Mouse (Mus musculus): Measurements from ENCODE around the gene Hipk3. TPM values are rescaled to one million over a fixed set of nuclear protein-coding genes. Genes with fewer than 3 reads are reported as not detected.
A peak's percentile ranks its signal among the peaks of the same experiment; 100 is the strongest.

Hipk3 gene
- polyA plus RNA-seq, 1 experiment, result 81.3 TPM

DNA sequence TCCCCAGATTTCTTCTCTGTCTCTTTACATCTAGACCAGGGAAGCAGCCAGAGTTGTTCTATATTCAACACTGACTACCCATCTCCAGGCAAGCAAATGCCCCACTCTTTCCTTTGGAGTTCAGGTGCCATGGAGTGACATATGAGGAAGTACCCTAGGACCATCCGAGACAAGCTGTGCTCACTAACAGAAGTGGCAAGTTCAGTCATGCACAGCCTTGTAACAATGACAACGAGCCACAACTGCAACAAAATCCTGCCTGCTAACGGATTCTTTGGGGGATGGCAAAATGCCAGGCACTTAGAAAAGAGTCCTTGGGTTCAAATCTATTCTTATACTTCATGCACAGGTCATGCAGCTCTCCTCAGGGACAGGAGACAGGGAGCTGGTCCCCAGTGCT is 8.1 kb upstream of the Hipk3 start:
- Histone ChIP-seq H3K36me3 (ENCODE audit: control insufficient read depth, insufficient read depth, low read length) (no peaks in the 10 kb centered on the region), H3K27me3 (ENCODE audit: control insufficient read depth, insufficient read depth, low read length) (no peaks in the 10 kb centered on the region), H3K27ac (ENCODE audit: control insufficient read depth, insufficient read depth, low read depth, low read length) (no peak overlapping the region), H3K4me1 (ENCODE audit: control insufficient read depth, insufficient read depth, low read length) (no peaks in the 10 kb centered on the region), H3K4me3 (ENCODE audit: control insufficient read depth, low read depth, low read length) (no peak overlapping the region)
- TF ChIP-seq POLR2A (IDR thresholded peaks at IDR 0.05; ENCODE audit: control insufficient read depth, low read depth, low read length), result no peak
- no peak for TF ChIP-seq CTCF (IDR thresholded peaks at IDR 0.05; ENCODE audit: control insufficient read depth, insufficient read depth, insufficient replicate concordance, low read depth, low read length)

DNA sequence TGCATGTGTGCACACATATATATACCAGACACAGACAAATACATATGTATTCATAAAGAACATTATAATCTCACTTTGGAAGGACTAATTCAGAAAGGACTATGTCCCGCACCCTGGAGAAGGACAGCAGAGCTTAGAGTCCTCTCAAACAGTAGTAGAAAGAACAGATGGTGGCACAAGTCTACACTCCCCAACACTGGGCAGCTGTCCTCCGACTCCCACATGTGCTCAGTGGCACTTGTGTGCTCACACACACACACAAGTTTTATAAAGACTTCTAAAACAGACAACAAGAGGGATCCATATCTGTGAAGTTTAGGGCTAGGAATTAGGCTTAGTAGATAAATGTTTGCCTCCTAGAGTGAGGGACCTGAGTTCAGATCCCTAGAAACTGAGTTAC is 6.8 kb upstream of the Hipk3 start:
- Histone ChIP-seq H3K36me3 (ENCODE audit: control insufficient read depth, insufficient read depth, low read length) (no peaks in the 10 kb centered on the region), H3K27ac (ENCODE audit: control insufficient read depth, insufficient read depth, low read depth, low read length) (no peak overlapping the region), H3K4me3 (ENCODE audit: control insufficient read depth, low read depth, low read length) (no peak overlapping the region), H3K27me3 (ENCODE audit: control insufficient read depth, insufficient read depth, low read length) (no peaks in the 10 kb centered on the region), H3K4me1 (ENCODE audit: control insufficient read depth, insufficient read depth, low read length) (peaks cover 3% of the 10 kb centered on the region; the same call in 1 of the 2 replicates)
- TF ChIP-seq CTCF (IDR thresholded peaks at IDR 0.05; ENCODE audit: control insufficient read depth, insufficient read depth, insufficient replicate concordance, low read depth, low read length) (no peak), POLR2A (IDR thresholded peaks at IDR 0.05; ENCODE audit: control insufficient read depth, low read depth, low read length) (no peak)

DNA sequence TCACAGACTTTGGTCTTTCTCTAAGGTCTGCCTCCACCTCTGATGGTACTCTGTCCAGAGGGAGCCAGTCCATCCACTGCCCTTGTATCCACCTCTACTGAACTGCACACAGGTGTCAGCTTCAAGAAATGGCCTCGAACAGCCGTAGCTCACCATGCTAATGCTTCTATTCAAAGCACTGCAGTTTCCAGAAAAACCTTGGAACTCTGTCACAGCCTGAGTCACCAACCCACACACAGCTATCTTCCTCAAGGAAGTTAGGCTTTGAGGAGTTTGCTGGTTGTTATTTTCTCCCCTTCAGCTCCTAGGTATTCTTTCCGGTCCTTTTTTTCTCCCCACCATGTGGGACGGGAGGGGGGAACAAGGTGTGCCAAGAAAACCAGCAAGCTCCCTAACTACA is 3.5 kb upstream of the Hipk3 start:
- H3K4me3 ChIP-seq (ENCODE audit: control insufficient read depth, low read depth, low read length), result no peak overlapping the region
- no peak overlapping the region for H3K27ac ChIP-seq (ENCODE audit: control insufficient read depth, insufficient read depth, low read depth, low read length)
- no peaks in the 10 kb centered on the region for H3K36me3 ChIP-seq (ENCODE audit: control insufficient read depth, insufficient read depth, low read length)
- H3K27me3 ChIP-seq (ENCODE audit: control insufficient read depth, insufficient read depth, low read length), result no peaks in the 10 kb centered on the region
- H3K4me1 ChIP-seq (ENCODE audit: control insufficient read depth, insufficient read depth, low read length), result peaks cover 7% of the 10 kb centered on the region; the same call in 1 of the 2 replicates
- TF ChIP-seq CTCF (IDR thresholded peaks at IDR 0.05; ENCODE audit: control insufficient read depth, insufficient read depth, insufficient replicate concordance, low read depth, low read length) (no peak), POLR2A (IDR thresholded peaks at IDR 0.05; ENCODE audit: control insufficient read depth, low read depth, low read length) (no peak)

DNA sequence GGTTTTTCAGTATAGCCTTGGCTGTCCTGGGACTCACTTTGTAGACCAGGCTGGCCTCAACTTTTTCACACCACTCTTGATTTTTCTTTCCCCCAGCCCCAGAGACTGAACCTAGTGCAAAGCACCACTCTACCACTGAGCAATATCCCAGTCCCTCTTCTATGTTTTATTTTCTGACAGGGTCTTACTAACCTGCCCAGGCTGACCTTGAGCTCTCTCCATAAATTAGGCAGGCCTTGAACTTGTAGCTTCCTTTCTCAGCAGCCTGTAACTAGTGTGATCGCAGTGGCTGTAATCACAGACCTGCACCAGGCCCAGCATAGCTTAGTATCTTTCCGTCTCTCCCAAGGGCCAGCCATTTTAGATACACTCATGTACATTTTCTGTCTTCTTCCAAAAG is 3.0 kb upstream of the Hipk3 start:
- no peak overlapping the region for H3K4me3 ChIP-seq (ENCODE audit: control insufficient read depth, low read depth, low read length)
- peaks cover 7% of the 10 kb centered on the region; the same call in 1 of the 2 replicates for H3K4me1 ChIP-seq (ENCODE audit: control insufficient read depth, insufficient read depth, low read length)
- H3K36me3 ChIP-seq (ENCODE audit: control insufficient read depth, insufficient read depth, low read length), result no peaks in the 10 kb centered on the region
- TF ChIP-seq POLR2A (IDR thresholded peaks at IDR 0.05; ENCODE audit: control insufficient read depth, low read depth, low read length) (no peak), CTCF (IDR thresholded peaks at IDR 0.05; ENCODE audit: control insufficient read depth, insufficient read depth, insufficient replicate concordance, low read depth, low read length) (no peak)
- H3K27ac ChIP-seq (ENCODE audit: control insufficient read depth, insufficient read depth, low read depth, low read length), result no peak overlapping the region
- H3K27me3 ChIP-seq (ENCODE audit: control insufficient read depth, insufficient read depth, low read length), result no peaks in the 10 kb centered on the region

DNA sequence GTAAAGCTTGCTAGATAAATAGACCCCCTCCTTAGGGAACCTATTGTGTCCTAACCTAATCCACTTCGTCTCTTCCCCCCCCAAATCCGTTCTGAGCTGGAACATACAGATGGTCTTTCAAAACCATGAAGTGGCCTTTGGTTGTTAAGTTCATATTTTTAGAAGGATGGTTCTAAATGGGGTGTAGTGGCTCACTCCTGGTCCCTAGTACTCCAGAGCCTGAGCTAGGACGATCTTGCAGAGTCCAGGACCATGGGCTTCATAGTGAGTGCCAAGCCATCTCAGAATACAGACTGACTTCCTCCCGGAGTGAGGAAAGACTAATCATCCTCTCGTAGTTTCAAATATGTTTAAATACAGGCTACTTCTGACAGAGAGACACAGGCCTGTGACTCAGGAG is 2.0 kb upstream of the Hipk3 start:
- TF ChIP-seq CTCF (IDR thresholded peaks at IDR 0.05; ENCODE audit: control insufficient read depth, insufficient read depth, insufficient replicate concordance, low read depth, low read length) (no peak), POLR2A (IDR thresholded peaks at IDR 0.05; ENCODE audit: control insufficient read depth, low read depth, low read length) (no peak)
- Histone ChIP-seq H3K27ac (ENCODE audit: control insufficient read depth, insufficient read depth, low read depth, low read length) (no peak overlapping the region), H3K27me3 (ENCODE audit: control insufficient read depth, insufficient read depth, low read length) (no peaks in the 10 kb centered on the region)

DNA sequence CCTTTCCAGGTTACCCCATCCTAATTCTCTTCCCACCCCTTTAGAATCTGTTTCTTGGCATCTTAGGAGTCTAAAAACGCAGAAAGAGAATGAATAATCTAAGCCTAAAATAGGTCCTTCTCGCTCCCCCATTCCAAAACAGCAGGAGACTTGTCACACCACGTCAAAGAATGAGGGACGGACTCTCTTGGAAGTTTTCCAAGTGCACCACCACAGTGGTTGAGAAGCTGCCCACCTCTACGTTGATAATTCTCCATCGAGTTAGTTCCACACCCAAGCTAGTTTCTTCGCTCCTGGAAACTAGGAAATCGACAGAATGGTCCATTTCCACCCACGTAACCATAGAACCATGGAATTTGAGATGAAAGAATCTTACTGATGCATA is 547 bp upstream of the Hipk3 start:
- Histone ChIP-seq H3K27ac (ENCODE audit: control insufficient read depth, insufficient read depth, low read depth, low read length) (peak overlapping the region; percentile 93), H3K4me1 (ENCODE audit: control insufficient read depth, insufficient read depth, low read length) (peaks cover 7% of the 10 kb centered on the region; the same call in 1 of the 2 replicates), H3K27me3 (ENCODE audit: control insufficient read depth, insufficient read depth, low read length) (no peaks in the 10 kb centered on the region), H3K4me3 (ENCODE audit: control insufficient read depth, low read depth, low read length) (peak overlapping the region; percentile 94), H3K36me3 (ENCODE audit: control insufficient read depth, insufficient read depth, low read length) (no peaks in the 10 kb centered on the region)
- TF ChIP-seq CTCF (IDR thresholded peaks at IDR 0.05; ENCODE audit: control insufficient read depth, insufficient read depth, insufficient replicate concordance, low read depth, low read length), result no peak
- TF ChIP-seq POLR2A (IDR thresholded peaks at IDR 0.05; ENCODE audit: control insufficient read depth, low read depth, low read length), result no peak

More for the DNA sequence above, 2.0 kb upstream of the Hipk3 start:
- Histone ChIP-seq H3K4me1 (ENCODE audit: control insufficient read depth, insufficient read depth, low read length) (peaks cover 7% of the 10 kb centered on the region; the same call in 1 of the 2 replicates), H3K4me3 (ENCODE audit: control insufficient read depth, low read depth, low read length) (no peak overlapping the region; the same call in 1 of the 2 replicates), H3K36me3 (ENCODE audit: control insufficient read depth, insufficient read depth, low read length) (no peaks in the 10 kb centered on the region)

DNA sequence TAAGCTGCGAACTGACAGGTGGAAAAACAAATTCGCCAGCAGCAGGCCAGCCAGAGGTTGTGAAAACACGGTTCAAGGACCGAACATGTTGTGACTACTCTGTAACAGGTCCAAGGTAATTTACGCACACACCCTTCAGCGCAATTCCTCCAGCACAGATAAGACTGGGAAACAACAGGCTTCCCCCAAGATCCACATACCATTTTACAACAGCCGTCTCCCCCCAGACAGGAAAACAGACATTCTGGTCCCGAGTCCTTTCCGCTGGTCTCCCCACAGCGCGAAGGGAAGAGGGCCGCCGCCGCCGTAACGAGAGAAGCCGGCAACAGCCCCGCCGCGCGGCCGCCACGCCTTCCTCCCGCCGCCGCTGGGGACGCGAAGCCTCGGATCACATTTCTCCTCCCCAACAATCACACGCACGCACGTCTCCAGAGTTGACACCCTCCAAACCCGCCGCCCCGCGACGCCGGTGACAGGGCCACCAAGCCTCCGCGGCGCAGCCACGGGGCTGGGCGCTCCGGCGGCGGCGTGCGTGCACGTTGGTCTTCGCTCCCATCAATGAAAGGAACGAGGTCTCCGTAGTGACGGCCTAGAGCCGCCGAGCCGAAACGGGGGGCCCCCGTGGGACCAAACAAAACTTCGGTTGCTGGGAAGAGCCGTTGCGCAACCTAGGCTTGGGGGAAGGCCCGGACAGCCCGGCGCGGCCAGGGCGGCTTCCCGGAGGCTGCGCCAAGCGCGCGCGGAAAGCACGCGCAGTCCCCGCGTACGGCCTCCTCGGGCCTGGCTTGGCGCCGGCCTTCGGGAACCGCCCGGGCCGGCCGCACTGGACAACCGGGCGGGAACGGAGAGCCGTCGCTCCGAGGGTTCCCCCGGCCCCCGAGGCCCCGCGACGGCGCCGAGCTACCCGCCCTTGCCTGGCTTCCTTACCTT is 960 bp downstream of the Hipk3 start:
- TF ChIP-seq CTCF (IDR thresholded peaks at IDR 0.05; ENCODE audit: control insufficient read depth, insufficient read depth, insufficient replicate concordance, low read depth, low read length), result peak; percentile 8
- TF ChIP-seq POLR2A (IDR thresholded peaks at IDR 0.05; ENCODE audit: control insufficient read depth, low read depth, low read length), result peak; percentile 61; the same call in 1 of the 2 replicates
- Histone ChIP-seq H3K36me3 (ENCODE audit: control insufficient read depth, insufficient read depth, low read length) (no peaks in the 10 kb centered on the region), H3K27ac (ENCODE audit: control insufficient read depth, insufficient read depth, low read depth, low read length) (peak overlapping the region; percentile 93), H3K4me3 (ENCODE audit: control insufficient read depth, low read depth, low read length) (peak overlapping the region; percentile 94), H3K4me1 (ENCODE audit: control insufficient read depth, insufficient read depth, low read length) (peaks cover 7% of the 10 kb centered on the region; the same call in 1 of the 2 replicates), H3K27me3 (ENCODE audit: control insufficient read depth, insufficient read depth, low read length) (no peaks in the 10 kb centered on the region)
